Mouse (Mus musculus) spleen, embryonic (tissue): ENCODE results near the gene Tbkbp1.

Experiments
- CTCF ChIA-PET: fragments of 350-600 bp; sonication (Branson Sonifier 250); formaldehyde crosslinking; loops from one replicate; lab custom pipeline; 2022; lab: Charles Lee

Tbkbp1 gene

GRCm38 (mm10) chr11:97160341-97160740 lies 9.0 kb upstream of the Tbkbp1 start:
- CTCF ChIA-PET: interaction anchor here (0.6 to 0.7 kb wide), 2 partner anchors 34 to 865 kb away, joined by 4 to 7 read pairs; no protein-coding TSS in a partner anchor

- CTCF ChIA-PET: no interaction called here
These were observed 5.7 kb upstream of the Tbkbp1 start for GRCm38 (mm10) chr11:97156999-97157398.

GRCm38 (mm10) chr11:97152662-97153287 lies 1.5 kb upstream of the Tbkbp1 start:
- CTCF ChIA-PET: interaction anchor here (0.7 kb wide), 1 partner anchor 242 kb away, joined by 3 read pairs; no protein-coding TSS in a partner anchor

GRCm38 (mm10) chr11:97152023-97152426 lies 730 bp upstream of the Tbkbp1 start:
- CTCF ChIA-PET: interaction anchor here (0.7 kb wide), 1 partner anchor 80 kb away, joined by 3 read pairs; no protein-coding TSS in a partner anchor

- CTCF ChIA-PET: interaction anchor here (0.5 to 1.5 kb wide), 3 partner anchors 9 to 402 kb away, joined by 3 to 5 read pairs (median 3); no protein-coding TSS in a partner anchor
These were observed 624 bp downstream of the Tbkbp1 start for GRCm38 (mm10) chr11:97150411-97151330.

GRCm38 (mm10) chr11:97149995-97150410 lies 1.3 kb downstream of the Tbkbp1 start:
- CTCF ChIA-PET: interaction anchor here (0.5 to 1.5 kb wide), 3 partner anchors 8 to 402 kb away, joined by 3 to 5 read pairs (median 3); no protein-coding TSS in a partner anchor

- CTCF ChIA-PET: interaction anchor here (1.5 kb wide), 1 partner anchor 47 kb away, joined by 3 read pairs; no protein-coding TSS in a partner anchor
These were observed 2.3 kb downstream of the Tbkbp1 start for GRCm38 (mm10) chr11:97149026-97149425.

GRCm38 (mm10) chr11:97148591-97148990 lies 2.7 kb downstream of the Tbkbp1 start:
- CTCF ChIA-PET: no interaction called here

GRCm38 (mm10) chr11:97147333-97147732 lies 4.0 kb downstream of the Tbkbp1 start:
- CTCF ChIA-PET: interaction anchor here (0.5 to 2.0 kb wide), 3 partner anchors 46 to 675 kb away, joined by 4 to 10 read pairs (median 9); no protein-coding TSS in a partner anchor

- CTCF ChIA-PET: interaction anchor here (0.5 to 2.0 kb wide), 4 partner anchors 45 to 1704 kb away, joined by 3 to 10 read pairs (median 6); no protein-coding TSS in a partner anchor
These were observed 4.6 kb downstream of the Tbkbp1 start for GRCm38 (mm10) chr11:97146724-97147123.

- CTCF ChIA-PET: interaction anchor here (0.6 to 2.0 kb wide), 5 partner anchors 9 to 1704 kb away, joined by 3 to 9 read pairs (median 3); no protein-coding TSS in a partner anchor
These were observed 5.3 kb downstream of the Tbkbp1 start for GRCm38 (mm10) chr11:97145951-97146350.

GRCm38 (mm10) chr11:97145320-97145719 lies 6.0 kb downstream of the Tbkbp1 start:
- CTCF ChIA-PET: interaction anchor here (0.6 to 2.2 kb wide), 5 partner anchors 9 to 43 kb away, joined by 3 to 12 read pairs (median 4); no protein-coding TSS in a partner anchor

GRCm38 (mm10) chr11:97143196-97143900 lies 7.9 kb downstream of the Tbkbp1 start:
- CTCF ChIA-PET: interaction anchor here (1.5 to 2.2 kb wide), 3 partner anchors 14 to 42 kb away, joined by 9 to 14 read pairs (median 12); no protein-coding TSS in a partner anchor

- CTCF ChIA-PET: interaction anchor here (0.6 to 1.5 kb wide), 5 partner anchors 9 to 41 kb away, joined by 3 to 14 read pairs (median 8); no protein-coding TSS in a partner anchor
These were observed 9.1 kb downstream of the Tbkbp1 start for GRCm38 (mm10) chr11:97142159-97142608.

- CTCF ChIA-PET: interaction anchor here (0.6 kb wide), 1 partner anchor 172 kb away, joined by 15 read pairs; no protein-coding TSS in a partner anchor
These were observed 10.5 kb downstream of the Tbkbp1 start for GRCm38 (mm10) chr11:97140811-97141210.

GRCm38 (mm10) chr11:97139256-97139655 lies 12.0 kb downstream of the Tbkbp1 start:
- CTCF ChIA-PET: no interaction called here

GRCm38 (mm10) chr11:97138554-97139226 lies 12.6 kb downstream of the Tbkbp1 start:
- CTCF ChIA-PET: no interaction called here

GRCm38 (mm10) chr11:97133270-97133669 lies 18.0 kb downstream of the Tbkbp1 start:
- CTCF ChIA-PET: interaction anchor here (0.6 to 1.1 kb wide), 2 partner anchors 18 to 259 kb away, joined by 3 to 24 read pairs; partner anchors contain the start of gene Tbx21

- CTCF ChIA-PET: no interaction called here
These were observed 19.1 kb downstream of the Tbkbp1 start for GRCm38 (mm10) chr11:97132185-97132584.

GRCm38 (mm10) chr11:97131683-97132082 lies 19.6 kb downstream of the Tbkbp1 start:
- CTCF ChIA-PET: no interaction called here
